Mouse (Mus musculus): ENCODE results near the gene Sesn2.
A peak's percentile ranks its signal among the peaks of the same experiment; 100 is the strongest.
"Not testable (repeated sequence)": the region's sequence is repeated elsewhere in the genome, so short reads cannot be mapped to it uniquely, and the experiment has no call there.

Sesn2 gene

DNA sequence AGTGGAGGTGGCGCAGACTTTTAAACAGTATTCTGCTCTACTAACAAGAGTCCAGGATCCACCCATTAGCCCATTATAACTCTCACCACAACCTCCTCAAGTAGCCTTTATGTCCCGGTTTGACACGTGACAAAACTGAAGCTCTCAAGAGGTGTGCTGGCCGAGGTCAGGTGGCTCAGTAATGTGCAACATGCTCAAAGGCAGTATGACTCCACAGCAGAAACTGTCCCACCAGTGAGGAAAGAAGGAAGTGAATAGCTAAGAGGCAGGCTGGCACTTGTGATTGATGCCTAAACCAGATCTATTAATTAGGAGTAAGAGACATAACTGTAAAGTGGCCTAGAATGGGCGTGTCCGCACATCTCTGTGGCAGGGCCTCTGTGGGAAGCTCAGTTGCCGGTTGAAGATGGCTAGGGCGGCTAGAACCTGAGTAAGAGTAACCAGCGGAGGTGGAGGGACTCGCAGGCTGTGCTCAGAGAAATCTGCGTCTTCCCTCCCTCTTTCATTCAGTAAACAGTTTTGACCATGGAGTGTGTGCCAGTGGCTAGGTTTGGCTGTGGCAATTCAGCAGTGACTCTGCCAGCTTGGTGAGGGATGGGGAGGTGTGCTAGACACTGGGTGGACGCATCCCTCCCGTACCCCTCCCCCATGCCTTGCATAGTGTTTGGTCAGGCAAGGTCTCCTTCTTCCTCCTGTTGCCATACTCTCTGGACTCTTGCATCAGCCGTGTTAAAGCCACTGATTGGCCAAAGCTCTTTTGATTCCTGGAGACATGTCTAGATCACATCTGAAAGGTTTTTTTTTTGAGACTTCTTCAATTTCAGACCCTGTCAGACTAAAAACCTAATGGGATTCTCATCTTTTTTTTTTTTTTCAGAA is 3.3 kb upstream of the Sesn2 start:
- peak; percentile 44 for DNase-seq

DNA sequence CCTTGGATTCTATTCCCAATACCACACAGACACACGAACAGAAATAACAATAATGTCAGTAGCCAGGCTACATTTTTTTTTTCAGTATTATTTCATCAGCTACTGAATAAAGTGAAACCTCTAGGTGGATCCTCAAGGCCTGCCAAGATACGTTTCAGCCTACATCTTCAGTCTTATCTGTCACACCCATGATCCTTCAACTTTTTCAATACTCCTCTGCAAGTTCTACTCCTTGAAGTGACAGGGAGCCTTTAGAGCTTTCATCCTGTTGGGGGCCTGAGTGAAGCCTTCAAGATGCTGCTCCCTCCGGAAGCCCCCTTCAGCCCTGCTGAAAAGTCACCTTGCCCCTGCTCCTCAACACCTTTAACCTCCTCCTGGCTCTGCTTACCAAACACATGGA is 1.8 kb upstream of the Sesn2 start:
- DNase-seq, result no peak

DNA sequence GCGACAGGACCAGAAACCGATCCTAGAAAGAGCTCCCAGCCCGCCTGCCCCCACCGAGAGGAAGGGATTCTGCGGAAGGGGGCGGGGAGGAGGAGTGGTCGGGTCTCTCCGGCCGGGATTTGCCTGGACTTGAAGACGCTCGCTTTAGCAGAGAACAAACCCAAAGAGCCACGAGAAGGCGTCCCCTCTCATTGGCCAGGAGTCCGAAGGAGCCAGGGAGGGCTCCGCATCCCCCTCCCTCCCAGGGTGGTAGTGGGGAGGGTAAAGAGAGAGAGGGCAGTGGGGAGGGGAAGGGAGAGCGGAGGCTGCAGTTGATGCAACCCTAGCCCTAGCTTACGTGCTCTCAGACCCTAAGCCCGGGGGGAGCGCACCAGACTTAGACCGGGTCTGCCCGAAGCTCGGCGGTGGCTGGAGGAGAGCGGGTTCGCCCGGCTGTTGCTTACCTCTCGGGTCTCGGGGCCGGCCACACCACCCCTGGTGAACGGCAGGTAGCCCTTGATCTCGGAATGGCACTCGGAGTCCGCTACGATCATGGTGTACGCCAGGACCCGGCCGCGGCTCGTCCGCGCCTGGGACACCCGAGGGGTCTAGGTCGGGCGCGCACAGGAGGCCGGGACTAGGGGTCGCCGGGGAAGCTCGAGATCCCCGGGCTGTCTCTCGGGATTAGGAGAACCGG is 542 bp downstream of the Sesn2 start:
- peak; percentile 94 for DNase-seq

DNA sequence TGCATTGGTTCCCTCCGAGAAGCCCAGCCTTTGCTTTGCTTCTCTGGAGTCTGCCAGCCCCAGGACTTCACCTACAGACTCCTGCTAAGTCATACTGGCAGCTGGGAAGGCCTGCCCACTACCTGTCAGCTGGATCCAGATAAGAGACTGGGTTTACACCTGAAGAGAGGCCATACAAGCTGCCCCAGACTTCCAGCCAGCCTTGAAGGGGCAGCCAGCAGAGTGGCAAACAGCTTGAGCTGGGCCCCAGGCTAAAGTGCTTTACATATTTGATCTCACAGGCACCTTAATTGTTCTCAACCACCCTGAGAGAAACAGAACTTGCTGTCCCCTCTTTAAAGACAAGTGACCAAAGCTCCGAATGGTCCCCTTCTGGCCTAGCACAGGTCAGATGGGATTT is 3.1 kb downstream of the Sesn2 start:
- DNase-seq, result peak; percentile 39

DNA sequence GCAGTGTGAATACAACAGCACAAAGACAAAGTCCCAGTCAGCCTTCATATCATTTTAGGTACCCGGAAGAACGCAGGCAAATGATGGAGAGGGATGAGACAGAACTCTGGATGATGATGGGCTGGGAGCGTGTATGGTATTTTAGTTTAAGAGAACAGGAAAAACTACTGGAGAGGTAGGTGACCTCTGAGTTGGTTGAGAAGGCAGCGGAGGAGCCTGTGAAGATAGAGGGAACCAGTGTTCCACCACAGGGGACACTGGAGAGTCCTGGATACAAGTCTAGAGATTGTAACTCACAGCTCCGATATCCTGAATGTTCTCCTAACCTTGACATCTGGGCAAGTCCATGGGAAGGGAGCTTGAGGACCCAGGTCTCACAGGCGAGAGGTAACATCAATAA is 4.1 kb downstream of the Sesn2 start:
- DNase-seq, result no peak

DNA sequence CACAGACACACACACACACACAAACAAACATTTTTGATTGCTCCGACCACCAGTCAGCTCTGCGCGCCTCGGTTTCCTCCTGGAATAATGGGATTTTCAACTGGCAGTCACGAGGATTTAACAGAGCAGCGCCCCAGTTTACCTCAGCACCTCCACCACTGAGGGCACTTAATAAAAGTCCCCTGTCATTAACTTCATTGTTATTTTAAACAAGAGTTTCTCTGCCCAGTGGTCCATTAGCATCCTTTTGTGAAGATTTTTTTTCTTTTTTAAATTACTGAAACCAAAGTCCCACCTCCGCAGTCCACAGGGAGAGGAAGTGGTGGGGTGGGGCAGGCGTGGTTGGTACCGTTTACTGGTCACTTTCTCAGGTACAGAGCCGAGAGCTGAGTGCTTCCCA is 4.5 kb downstream of the Sesn2 start:
- no peak for DNase-seq

DNA sequence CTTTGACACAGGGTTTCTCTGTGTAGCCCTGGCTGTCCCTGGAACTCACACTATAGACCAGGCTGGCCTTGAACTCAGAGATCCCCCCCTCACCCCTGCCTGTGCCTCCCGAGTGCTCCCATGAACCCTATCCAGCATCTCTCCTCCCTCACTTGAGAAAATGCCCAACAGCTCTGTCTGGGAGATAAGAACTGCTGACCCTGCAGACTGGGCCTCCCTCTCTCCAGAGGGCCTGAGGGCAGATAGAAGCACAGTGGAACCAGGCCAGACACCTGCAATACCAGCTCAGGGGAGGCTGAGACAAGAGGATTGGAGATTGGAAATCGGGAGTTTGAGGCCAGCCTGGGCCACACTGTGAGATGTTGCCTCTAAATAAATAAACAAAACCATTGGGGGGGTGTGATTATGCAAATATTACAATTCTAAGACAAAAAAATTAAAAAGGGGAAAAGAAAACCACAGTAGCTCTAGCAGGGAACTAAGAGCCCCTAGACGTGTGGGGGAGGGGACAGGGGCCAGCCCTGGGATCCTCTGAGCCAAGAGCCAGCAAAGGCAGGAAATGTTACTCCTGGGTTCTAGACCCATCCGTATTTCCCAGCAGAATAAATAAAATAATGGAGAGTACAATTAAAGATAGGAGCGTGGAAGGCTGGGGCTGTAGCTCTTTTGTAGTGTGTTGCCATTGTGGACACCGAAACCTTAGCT is 5.1 kb downstream of the Sesn2 start:
- no peak for DNase-seq

DNA sequence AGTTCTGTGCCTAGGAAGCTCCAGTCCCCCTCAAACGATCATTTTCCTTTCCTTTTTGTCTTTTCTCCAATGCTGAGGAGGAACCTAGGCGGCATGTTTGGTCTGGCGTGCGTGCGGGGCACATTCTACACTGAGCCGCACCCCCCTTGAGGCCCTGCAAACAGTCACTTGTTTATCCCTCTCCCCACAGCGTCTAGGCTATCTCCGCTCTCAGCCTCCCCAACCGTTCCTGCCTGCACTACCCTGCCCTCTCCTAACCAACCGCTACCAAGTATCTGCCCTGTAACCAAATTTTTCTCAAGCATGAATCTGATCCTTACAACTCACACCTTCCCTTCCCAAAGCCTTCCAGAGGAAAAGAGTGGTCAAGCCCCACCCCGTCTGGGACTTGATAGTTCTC is 7.0 kb downstream of the Sesn2 start:
- DNase-seq, result no peak

DNA sequence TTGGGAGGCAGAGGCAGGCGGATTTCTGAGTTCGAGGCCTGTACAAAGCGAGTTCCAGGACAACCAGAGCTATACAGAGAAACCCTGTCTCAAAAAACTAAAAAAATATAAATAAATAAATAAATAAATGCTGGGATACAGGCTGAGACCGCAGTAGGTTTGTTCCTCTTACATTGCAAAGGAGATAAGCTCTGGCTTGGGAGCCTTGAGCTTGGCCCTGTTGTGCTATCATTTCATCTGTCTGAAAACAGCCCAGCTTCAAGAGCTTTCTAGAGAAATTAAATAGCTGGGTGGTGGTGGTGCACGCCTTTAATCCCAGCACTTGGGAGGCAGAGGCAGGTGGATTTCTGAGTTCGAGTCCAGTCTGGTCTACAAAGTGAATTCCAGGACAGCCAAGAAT is 8.7 kb downstream of the Sesn2 start:
- no peak for DNase-seq

DNA sequence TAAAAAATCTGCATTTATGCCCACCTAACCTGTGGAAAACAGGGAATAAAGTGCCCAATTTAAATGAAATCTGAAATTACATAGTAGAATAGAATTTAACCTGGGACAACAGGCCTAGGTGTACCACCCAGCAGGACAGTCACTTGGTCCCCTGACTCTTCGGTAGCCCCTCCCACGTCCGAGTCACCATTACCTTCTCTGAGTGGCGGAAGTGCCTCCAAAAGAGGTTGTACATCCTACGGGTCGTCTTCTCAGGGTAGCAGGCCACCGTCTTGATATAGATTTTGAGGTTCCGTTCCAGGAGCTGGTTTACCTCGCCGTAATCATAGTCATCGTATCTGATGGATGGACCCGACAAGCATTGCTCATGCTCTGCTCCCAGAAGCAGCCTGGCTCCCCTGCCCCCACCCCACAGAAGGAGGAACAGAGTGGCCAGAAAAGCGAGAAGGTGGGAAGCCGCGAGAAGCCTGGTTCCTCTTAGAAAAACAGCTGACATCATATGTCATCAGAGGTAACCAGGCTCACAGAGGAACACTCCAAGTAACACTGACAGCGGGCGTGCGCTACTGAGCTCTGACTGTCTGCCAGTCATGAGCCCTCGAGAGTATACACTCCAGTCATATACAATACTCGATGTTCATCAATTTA is 15.9 kb downstream of the Sesn2 start:
- peak; percentile 21 for DNase-seq

DNA sequence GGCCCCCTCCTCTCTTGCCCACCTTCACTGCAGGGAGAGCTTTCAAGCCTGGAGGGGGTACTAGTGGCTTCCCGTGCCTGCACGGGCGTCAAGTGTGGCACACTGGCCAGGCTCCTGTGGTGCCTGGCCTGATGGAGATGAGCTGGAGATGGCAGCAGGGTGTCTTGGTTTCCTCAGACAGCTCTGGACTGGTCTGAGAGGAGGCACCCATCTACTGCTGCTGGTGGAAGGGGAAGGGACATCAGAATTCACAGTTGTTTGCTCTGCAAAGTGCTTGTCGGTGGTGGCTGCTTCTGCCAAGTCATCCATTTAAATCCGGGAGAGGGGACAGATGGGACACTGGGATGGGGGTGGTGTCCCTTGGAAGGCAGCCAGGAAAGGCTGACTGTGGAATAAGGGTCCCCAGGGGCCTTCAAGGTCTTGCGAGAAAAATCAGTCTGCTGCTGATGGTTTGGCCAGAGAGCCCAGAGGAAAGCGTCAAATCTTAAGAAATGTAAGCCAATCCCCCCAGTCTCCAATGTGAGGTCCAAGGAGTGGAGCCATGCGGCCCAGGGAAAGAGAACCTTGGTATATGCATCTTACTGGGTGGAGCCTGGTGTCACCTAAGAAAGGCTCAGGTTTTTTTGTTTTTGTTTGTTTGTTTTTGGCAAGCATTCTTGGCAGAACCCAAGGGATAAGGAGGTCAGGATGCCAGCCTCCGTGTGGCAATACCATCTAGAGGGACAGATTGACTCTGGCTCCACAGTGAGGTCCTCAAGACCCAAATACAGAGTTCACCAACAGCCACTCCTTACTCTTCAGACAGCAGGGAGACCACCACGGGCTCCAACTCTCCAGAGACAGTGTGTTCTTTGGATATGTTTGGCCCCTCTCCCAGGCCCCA is 17.9 kb downstream of the Sesn2 start:
- DNase-seq, result peak; percentile 65

DNA sequence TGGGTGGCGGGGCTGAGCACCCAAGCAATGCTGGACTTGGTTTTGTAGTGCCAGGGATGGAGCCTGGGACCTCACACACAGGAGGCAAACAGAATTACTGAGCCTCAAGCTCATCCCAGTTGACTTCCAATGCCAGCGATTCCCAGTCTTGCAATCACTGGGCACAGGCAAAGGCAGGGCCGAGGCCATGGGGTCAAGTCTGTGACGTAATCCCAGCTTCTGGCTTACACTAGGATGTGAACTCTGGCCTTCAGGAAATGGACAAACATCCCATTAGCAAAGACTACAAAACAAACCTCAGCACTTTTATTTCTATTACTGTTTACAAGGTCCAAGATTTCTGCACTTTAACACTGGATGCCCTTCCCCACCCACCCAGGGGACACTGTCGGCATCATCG is 18.6 kb downstream of the Sesn2 start:
- peak; percentile 65 for DNase-seq

DNA sequence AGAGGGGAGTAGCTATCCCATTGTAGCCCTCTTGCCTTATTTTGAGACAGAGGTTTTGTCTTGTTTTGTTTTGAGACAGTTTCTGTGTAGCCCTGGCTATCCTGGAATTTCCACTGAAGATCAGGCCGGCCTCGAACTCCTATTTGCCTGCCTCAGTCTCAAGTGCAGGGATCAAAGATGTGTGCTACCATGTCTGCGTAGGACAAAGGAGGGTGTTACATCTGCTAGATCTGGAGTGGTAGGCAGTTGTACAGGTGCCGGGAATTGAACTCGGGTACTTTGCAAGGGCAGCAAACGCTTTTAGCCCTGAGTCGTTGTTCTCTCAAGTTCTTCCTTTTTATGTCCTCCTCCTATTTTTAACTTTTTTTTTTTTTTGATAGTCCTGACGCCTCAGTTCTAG is 19.2 kb downstream of the Sesn2 start:
- DNase-seq, result no peak

DNA sequence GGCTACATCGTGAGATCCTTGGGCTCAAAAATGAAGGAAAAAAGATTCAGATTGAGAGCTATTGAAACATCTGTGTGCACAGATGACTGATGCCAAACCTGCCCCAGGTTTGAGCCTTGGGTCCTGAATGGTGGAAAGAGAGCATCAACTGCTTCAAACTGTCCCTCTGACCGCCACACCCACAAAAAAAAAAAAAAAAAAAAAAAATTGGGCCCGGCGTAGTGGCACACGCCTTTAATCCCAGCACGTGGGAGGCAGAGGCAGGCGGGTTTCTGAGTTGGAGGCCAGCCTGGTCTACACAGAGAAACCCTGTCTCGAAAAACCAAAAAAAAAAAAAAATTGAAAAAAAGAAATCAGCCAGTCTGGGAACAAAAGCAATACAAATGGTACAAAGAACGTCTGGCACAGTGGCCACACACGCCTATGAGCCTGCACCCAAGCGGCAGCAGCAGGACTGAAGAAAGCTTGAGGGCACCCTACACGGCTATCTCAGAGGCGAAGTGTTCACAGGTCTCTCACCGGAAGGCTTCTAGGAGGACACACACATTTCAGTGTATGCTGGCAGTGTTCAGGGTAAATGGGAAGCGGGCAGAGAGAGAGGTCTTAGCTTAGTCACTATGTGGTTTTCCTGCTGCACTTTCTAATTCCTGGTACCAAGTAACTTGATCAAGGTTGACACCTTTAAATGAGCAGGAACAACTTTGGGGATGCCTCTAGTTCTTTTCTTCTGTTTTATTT is 19.9 kb downstream of the Sesn2 start:
- DNase-seq, result no peak

DNA sequence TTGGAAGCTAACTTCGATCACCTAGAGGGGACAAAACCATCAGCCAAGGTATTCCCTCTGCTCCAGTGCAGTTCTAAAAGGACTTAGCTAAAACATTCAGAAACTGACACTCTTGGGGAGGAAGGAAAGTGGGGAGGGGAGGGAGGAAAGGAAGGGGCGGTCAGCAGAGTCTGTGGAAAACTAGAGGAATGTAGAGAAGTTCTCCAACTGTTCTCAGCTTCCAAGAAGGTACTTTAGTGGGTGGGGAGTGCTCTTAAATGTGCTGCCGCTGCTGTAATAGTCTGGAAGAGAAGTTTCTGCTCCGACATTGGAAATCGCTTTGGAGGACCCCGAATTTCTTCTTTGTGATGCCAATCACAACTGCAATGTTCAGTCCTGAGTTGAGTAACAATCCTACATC is 21.3 kb downstream of the Sesn2 start:
- no peak for DNase-seq

DNA sequence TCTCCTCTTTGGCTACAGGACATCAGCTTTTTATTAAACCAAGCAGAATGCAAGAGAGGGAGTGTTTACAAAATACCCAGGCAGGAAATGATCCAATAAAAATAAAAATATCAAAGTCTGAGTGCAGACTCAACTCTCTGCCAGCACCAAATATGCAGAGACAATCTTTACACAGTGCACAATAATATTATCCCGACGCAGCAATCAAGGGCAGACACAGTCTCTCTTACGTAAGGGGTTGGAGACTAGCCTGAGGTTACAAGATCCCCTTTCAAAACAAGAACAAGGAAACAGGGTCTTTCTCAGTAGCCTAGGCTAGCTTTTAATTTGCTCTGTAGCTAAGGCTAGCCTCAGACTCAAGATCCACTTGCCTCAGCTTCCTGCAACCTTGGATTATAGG is 21.8 kb downstream of the Sesn2 start:
- DNase-seq, result no peak

DNA sequence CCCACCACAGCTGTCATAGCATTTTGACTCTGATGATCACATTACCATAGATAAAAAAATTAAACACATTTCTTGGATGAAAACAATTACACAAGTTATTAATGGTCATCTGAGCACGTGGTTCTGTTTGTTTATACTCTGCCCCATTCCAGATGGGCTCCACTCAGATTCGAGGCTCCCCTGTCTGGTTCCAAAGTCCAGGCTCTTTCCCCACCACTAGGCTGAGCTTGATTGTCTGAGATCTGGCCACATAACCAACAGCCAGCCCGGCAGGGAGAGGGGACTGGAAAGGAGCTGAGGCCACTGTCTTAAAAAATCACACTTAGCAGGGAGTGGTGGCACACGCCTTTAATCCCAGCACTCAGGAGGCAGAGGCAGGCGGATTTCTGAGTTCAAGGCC is 25.5 kb downstream of the Sesn2 start:
- DNase-seq, result no peak

DNA sequence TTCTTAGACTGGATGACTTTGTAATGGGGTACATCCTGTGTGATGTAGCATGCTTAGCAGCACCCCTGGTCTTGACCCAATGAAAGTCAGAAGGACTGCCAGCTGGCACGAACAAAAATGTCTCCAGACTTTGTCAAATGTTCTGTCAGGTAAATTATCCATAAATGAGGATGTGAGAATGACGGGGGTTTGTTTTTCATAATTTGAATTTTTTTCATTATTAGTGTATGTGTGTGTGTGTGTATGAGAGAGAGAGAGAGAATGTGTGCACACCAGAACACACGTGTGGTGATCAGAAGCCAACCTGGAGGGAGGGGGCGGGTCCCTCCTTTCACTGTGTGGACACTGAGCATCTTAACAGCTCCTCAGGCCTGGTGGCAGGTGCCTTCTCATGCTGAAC is 26.1 kb downstream of the Sesn2 start:
- DNase-seq, result no peak

DNA sequence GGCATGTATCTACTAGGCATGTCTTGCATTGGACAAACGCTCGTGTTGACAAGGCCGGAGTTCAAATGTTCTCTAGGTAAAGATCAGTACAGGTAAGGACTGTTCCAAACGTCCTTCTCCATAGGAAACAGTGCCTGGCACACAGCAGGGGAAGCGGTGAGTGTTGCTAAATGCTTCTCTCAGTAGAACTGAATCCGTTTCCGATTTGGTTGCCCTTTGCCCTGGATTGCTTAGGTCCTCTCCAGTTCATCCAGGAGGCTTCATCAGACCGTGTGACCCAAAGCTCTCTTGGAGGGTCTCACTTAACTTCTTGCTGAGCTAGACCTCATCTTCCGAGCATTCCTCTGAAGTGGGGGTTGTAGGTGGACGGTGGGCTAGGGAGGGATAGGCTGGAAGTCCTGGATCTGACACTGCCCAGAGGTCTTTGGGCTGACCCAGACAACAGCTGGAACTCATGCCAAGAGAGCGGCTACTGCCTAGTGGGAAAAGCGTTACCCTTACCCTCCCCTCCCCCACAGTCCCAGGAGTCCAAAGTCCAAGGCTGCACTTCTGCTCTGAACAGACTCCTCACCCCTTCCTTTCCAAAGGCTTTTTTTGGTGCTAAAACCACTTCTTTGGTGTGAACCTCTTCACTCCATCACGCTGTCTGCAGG is 27.2 kb downstream of the Sesn2 start:
- peak; percentile 50 for DNase-seq

DNA sequence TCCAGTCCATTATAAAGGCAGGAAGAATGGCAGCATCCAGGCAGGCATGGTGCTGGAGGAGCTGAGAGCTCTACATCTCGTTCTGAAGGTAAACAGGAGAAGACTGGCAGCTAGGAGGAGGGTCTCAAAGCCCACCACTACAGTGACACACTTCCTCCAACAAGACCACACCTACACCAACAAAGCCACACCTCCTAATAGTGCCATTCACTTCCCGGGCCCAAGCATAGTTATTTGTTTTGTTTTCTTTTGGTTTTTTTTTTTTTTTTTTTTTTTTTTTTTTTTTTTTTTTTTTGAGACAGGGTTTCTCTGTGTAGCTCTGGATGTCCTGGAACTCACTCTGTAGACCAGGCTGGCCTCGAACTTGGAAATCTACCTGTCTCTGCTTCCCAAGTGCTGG is 28.2 kb downstream of the Sesn2 start:
- not testable (repeated sequence) for DNase-seq

DNA sequence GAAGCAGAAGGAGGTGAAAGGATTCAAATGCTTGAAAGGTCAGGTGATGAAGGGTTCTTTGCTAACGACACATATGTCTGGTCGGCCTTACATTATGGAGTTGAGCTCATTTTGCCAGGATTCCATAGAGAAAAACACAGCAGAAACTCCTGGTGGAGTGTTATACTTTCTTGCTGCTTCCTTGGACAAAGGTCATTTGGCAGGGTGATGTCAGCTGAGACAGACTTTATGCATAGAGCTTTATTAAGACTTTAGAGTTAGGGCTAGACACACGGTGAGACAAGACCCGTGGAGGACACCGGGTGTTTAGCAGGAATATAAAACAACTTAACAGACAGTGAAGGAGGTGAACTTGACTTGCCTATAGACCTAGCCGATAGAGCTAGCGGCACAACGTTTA is 32.5 kb downstream of the Sesn2 start:
- no peak for DNase-seq
